Mouse (Mus musculus): ENCODE measurements around the gene Gpc3.

The Gpc3 gene

DNA sequence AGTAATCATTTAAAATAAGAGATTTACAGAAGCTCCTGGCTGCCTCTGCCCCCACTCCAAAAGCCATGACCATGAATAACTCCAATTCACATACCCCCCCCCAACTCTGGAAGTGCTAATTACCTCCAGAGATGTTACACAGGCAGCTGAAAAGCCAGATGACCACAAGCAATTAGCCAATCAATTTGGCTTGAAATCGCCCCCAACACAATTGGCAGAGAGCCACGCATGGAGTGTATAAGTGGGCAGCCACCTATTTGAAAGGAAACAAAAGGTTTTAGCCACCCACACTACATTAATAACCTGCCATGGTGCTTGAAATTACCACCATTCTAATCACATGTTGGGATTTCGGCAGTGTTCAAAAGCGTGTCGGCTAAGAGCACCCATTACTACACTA lies 55.2 kb downstream of the Gpc3 start:
- no peak for DNase-seq (ENCODE audit: low spot score in 2 of 2)

DNA sequence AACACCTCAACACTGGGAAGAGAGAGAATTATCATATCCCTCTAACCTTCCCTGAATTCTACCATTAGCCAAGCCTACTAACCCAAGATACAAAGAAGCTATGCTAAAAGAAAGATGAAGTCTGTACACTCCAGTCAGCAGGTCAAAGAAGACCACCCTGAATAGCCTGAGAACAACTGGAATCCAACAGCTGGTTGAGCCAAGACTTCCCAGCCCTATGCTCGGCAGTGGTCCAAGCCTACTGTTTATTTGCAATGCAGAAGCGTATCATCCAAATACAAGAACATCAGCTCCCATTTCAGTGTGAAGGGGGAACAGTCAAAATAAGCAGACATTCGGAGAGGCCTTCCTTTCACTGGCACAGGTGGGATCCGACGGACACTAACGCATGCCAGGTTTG lies 56.3 kb downstream of the Gpc3 start:
- DNase-seq (ENCODE audit: low spot score in 2 of 2) = no peak

DNA sequence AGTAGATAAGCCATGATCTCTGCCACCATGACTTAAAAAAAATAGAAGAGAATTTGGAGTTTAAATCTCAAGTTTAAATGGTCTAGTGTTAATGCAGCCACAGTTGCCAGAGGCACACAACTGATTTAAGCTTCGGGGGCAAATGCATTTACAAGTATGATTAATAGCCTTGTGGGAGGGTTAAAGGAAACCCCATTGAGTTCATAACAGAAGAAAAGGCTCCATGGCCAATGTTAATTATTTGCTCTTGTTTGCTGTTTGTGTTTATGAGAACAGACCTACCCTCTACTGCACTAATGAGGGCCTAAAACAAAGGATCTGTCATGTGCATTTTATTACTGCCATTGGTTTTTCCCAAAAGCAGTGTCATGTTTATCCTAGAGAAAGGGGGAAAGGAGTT lies 62.5 kb downstream of the Gpc3 start:
- DNase-seq (ENCODE audit: low spot score in 2 of 2) = no peak

DNA sequence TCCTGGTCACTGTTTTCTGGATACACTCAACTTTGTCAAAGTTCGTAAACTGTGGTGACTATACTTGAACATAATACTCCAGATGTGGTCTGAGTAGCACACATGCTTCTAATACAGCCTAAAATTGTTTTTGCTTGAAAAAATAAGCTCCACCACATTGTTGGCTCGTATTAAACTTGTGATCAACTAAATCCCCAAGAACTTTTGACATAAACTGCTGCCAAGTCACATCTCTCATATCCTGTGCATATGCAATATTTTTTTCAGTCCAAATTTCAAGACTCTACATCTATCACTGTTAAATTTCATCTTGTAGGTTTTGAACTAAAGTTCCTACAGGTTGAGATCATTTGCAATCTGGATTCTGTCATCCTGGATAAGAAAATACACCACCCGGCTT lies 69.1 kb downstream of the Gpc3 start:
- DNase-seq (ENCODE audit: low spot score in 2 of 2) = no peak

DNA sequence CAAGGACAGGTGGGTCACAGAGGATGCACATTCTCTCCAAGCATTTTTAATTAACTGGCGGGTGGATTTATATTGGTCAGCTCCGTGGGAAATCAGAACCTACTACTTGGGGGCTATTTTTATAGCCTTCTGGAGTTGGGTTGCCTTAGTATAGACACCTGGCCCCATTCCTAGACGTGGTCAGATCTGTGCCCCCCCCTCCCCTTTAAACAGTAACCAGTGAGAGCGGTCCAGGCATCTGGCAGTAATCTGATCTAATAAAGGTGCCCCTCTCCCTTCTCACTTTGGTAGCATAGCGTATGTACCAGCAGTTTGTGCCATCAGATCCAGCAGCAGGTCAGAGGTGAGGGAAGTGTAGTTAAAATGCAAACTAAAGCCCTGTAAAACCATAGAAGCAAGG lies 76.5 kb downstream of the Gpc3 start:
- DNase-seq (ENCODE audit: low spot score in 2 of 2) = no peak

DNA sequence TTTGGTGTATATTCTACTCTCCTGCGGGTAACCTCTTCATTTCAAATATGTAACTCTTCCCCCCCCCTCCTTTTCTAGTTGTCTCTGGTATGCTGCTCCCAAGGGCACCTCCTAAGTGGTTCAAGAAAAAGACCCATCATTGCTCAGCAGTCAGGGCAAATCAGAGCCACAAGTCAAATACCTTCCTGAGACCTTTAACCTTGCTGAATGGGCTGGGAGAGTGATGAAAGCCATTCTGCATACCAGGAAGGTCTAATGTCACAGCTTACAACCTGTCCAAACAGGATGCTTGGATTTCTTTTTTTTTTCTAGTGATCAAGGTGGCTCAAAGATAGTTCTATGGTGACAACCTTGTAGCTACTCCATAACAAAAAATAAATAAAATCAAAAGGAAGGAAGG lies 80.0 kb downstream of the Gpc3 start:
- no peak for DNase-seq (ENCODE audit: low spot score in 2 of 2)

DNA sequence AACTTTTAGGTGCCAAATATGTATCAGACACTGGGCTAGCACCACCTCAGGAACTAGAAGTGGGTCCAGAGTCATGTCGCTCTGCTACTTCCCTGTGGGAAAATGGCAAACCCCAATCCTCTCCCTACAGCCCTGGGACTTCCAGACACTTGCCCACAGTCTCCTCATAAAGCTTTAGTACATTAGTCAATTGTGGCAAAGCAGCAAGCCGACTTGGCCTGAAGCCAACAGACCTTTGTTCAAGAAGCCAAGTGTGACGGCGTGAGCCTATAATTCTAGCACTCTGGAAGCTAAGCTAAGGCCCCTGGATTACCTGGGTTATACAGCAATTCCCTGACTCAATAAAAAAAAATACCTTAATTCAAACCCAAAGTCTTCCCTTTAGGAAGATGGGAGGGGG lies 80.7 kb downstream of the Gpc3 start:
- DNase-seq (ENCODE audit: low spot score in 2 of 2) = no peak

DNA sequence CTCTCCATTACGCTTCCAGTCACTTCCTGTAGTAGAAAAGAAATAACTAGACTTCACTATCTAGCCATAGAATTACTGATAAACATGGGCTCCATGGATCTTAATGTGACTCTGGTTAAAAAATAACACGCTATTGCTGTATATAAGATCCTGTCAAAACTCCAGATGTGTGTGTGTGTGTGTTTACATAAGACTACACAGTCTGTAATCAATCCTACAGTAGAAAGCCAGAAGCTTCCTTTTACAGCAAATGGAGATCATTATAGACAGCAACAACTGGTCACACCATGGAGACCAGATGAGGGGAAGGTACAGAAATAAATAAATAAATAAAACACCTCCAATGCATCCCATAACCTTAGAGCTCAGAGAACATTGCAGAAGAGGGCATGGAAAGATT lies 81.6 kb downstream of the Gpc3 start:
- no peak for DNase-seq (ENCODE audit: low spot score in 2 of 2)

DNA sequence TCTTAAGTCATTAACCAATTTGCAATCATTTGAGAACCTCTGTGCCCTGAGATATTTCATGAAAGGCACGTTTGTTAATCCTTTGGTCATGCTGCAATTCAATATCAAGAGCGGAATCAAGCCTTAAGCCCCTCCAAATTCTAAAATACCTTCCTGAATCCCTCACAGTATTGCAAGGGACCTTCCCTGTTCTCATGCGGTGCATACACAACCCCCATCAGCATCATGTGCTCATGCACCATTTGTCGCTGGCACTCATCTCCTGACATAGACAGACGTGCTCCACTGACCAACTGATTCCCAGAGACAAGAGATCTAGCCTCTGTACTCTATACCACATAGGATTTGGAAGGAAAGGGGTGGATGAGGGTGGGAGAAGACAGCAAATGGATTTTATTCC lies 87.7 kb downstream of the Gpc3 start:
- DNase-seq (ENCODE audit: low spot score in 2 of 2) = no peak

DNA sequence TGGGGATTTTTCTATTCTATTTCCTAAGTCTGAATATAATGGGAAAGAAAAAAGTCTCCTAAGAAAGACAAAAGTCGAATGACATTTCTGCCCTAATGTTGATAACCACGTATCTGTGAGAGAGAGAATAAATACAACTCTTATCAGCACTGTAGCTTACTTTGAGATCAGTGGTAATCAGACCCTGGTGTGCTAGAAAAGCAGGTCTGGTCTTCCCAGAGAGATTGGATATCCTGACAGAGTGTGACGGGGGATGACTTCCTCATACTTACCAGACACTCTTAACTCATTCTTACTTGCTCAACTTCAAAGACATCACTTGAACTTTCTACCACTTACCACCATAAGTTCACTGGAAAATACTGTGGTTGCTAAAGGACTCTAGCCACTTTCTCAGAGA lies 88.6 kb downstream of the Gpc3 start:
- no peak for DNase-seq (ENCODE audit: low spot score in 2 of 2)

DNA sequence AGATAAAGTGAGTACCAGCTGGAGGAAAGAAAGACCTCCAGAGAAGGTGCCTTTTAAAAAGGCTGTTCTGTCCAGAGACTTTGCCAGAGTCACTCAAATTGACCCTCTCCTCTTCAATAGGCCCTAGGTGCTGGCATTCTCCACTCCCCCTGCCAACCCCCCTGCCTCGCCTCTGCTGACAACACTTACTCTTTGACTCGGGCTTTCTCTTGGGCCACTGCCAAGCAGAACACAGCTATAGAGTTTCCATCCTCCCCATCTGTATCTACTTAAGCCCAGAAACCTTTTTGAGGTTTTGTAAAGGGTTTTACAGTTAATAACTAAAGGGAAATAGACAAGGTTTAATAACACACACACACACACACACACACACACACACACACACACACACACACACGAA lies 99.2 kb downstream of the Gpc3 start:
- no peak for DNase-seq (ENCODE audit: low spot score in 2 of 2)

DNA sequence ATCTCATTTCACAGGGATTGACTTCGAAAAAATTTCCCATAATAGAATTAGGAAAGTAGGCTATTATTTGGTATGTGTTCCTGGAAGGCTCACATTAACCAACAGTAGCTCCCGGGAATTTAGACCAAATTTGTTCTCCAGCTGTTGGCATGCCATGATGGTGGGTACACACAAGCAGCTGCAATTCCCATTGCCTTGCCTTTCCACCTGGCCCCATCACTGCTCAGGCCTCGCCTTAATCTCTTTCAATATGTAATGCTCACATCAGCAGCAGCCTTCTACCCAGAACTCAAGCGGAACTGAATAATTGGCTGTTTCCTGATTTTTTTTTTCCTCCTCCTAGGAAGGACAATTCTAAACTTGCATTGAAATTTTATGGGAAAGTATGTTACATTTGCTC lies 102.6 kb downstream of the Gpc3 start:
- no peak for DNase-seq (ENCODE audit: low spot score in 2 of 2)

DNA sequence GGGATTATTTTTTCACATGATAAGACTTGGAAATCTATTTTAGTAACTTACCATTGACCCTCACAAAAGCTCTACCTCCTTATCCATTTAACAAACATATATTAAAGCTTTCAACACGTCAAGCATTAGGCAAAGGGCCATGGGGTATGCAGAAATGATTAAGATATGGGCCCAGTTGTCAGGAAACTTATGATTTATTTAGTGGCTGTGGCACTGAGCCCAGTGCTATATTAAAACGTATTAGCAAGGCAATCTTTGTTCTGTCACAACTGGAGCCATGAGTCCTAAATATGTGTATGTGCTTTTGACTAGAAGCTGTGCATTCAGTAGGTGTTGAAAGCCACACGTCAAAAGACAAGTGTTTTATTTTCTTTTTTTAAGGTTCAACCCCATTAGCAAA lies 109.9 kb downstream of the Gpc3 start:
- no peak for DNase-seq (ENCODE audit: low spot score in 2 of 2)

DNA sequence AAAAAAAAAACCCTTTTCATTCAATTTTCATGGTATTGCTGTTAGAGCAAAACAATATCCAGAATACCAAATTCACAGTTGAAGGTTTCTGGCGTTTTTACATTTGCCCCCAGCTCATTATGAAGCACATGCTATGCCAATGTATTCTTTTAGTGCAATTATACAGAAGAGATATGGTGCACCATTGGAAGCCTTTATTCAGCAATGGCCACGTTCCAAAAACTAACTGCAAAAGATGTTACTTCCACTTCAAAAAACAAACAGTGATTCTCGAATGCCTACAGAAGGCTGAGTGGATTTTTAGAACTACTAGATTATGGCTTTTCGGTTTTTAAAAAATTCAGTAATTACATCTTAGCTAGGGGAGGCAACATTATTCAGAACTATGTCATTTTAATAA lies 124.3 kb downstream of the Gpc3 start:
- DNase-seq (ENCODE audit: low spot score in 2 of 2) = no peak

DNA sequence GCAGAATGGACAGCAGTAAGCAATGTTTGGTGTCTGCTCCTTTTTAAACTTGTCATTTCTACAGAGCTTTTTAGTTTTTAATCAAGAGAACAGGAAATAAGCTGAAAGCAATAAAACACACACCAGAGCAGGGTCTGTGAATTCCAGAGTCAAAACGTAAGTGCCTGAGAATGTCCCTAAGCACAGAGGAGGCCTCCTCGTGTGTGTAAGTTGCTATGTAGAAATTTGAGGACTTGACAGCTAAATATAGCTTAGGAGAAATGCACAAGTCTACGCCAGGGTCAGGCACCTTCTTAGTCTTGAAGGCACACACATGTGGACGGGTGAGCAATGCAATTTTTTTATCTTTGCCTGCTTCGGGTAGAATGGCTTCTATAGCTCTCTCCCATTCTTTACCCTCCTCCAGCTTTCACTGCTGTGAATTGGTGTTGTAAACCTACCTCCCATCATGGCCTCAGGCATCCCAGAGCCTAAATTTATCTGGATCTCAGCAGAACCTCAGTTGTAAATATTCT lies 158.6 kb downstream of the Gpc3 start:
- no peak for DNase-seq (ENCODE audit: low spot score in 2 of 2)

DNA sequence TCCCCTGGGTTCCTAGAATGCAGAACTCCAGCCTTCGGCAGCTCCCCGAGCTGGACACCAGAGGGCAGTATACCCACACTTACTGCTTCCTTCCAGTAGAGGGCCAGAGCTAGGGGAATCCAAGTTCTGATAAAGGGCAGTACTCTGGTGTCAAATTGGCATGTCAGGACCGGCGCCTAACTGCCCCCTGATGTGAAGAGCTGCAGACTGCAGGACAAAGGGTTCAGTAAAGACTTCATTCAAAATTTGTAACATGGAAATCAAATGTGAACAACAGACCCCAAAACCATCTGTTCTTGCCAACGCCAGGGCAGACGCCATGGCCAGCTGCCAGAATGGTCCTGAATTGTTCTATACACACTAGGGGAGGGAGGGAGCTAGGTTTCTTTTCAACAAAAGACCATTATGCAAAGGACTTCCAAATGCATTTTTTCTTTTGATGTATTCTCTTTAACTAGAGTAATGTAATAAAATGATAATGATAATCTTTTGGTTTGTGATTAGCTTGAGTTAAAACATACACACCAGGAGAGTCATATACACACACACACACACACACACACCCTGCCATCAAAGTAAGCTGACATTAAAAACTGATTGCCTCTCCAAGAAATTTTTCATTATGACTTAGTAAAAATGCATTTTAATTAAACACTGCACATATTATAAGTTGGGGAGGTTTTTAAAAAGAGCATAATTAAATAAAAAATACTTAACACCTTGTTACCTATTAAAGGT lies 160.1 kb downstream of the Gpc3 start:
- peak; percentile 59 to 64 for DNase-seq (ENCODE audit: low spot score in 2 of 2)

DNA sequence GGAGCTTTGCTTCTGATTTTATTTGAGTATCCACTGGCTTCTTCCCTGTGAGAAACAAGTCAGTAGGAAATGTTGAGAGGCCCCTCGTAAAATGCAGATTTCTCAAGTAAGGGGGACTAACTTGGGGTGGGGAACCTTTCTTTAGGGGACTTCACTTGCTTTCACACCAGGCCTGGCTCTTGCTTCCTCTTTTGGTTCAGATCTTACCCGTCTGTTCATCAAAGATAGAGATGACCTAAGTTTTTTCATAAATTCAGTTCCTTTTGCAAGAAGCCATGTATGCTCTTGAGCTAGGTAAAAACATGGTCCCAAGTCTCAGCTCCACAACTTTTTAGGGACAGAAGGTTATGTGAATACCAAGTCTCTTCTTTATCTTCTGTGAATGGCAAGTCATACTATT lies 164.6 kb downstream of the Gpc3 start:
- DNase-seq (ENCODE audit: low spot score in 2 of 2) = no peak

DNA sequence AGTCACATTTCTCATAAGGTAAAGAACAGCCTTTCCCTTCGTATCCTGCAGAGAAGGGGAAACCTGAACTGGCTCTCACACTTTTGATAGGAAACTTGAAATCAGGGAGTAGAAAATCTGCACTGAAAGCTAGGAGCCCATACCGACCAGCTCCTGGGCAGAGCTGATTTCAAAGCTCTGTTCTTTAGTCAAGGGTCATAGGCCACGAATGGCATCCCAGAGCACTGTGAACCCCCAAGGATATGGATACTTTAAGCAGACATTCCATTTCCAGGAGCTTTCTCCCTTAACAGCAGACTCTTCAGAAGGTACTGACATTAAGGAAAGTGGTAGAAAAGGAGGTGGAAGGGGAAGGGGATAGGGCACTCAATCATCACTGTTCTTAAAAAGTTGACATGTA lies 165.3 kb downstream of the Gpc3 start:
- no peak for DNase-seq (ENCODE audit: low spot score in 2 of 2)

DNA sequence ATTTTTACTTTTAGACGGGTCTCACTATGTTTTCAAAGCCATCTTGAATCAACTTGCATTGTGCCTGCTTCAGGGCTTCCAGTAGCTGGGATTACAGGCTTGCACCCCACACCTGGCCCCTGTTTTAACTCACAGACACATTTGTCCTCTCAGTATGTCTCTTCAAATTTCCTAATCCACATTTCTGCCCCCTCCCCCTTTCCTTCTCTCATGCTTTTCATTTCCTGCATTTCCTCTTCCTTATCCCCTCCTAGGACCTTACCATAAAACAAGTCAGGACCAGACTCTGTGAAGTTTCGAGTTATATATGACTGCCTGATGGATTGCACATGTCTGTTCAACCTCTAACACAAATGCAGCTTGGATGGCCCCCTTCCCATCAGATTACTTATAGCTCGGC lies 167.2 kb downstream of the Gpc3 start:
- no peak for DNase-seq (ENCODE audit: low spot score in 2 of 2)

DNA sequence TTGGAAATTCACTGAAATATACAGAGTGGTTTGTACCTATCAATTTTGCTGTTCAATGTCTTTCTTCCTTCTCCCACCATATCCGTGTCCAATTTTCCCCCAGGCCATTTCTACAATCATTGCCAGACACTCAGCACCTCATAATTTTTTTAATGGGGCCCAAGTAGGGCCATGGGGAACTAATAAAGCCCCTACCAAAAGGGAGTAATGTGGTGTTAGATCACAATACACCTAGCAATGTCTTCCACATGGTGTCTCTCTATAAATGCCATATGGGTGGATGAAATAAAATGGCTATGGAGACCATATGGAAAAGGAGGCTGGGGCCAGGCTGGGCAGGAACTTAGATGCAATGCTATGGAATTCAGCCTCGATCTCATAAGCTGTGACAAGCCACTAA lies 168.8 kb downstream of the Gpc3 start:
- no peak for DNase-seq (ENCODE audit: low spot score in 2 of 2)

DNA sequence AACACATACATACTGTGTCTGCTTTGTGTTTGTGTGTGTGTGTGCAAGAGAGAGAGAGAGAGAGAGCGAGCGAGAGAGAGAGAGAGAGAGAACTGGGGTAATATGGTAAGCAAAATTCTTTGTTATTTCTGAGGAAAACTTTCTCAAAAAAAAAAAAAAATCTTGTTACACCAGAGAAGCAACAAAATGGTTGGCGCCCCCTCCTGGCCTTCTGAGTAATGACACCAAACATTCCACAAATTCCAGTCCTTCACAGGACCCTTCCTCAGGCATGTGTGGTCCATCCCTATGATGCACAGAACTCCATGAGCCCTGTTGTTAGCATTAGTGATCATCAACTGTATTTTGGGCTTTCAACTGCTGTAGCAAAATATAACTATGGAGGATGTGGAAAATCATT lies 172.0 kb downstream of the Gpc3 start:
- DNase-seq (ENCODE audit: low spot score in 2 of 2) = peak; percentile 2 to 5

DNA sequence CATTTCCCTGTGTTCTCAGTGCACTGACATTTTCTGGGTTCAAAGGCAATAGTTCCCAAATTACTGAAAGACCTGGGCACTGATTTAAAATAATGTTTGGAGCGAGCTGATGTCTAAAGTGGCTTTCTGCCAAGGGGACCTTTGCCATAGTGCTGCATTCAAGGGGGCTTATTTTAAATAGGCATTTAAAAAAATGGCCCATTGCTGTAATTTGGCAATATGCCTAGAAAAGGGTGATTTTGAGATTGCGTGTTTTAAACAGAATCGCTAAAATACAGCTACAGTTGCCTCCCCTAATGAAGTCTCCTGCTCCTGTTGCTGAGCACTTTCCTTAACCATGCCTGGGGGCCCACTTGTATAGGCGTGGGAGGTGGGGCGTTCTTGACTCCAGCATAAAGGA lies 174.3 kb downstream of the Gpc3 start:
- no peak for DNase-seq (ENCODE audit: low spot score in 2 of 2)

DNA sequence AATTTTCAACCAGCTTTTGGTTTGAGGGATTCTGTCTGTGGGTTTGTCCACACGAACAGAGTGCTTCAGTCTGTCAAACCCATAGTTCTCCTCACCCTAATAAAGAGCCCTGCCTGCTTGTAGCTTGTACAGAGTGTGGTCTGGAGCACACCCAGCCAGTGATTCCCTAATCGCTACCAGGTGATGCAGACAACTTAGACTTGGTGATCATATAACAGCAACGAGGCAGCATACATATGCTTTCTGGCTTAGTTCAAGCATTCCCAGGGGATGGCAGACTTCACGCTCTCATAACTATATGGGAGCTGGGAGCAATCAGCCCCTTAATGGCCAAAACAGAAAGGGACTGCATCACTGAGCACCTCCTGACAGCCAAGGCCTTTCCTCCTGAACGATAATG lies 188.1 kb downstream of the Gpc3 start:
- no peak for DNase-seq (ENCODE audit: low spot score in 2 of 2)

DNA sequence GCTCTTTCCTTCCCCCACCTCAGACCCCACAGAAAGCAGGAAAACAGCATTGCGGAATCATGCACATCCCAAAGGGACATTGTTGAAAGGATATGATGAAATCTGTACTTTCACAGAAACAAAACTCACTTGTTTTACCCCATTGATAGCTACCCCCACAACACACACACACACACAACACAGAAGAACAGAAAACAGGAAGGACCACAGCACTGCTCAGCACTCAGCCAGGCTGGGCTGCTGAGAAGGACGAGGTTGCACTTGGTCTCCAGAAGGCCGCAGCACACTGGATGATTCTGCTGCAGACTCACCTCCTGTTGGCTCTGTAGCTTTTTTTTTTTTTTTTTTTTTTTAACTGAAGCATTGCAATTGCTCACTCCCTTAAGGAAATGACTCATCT lies 193.9 kb downstream of the Gpc3 start:
- DNase-seq (ENCODE audit: low spot score in 2 of 2) = no peak

Measured in frontal cortex, postnatal 36 days (tissue).